Mouse (Mus musculus): ENCODE data around the gene Syngr1. TPM values are rescaled to one million over a fixed set of nuclear protein-coding genes. Genes with fewer than 3 reads are reported as not detected.
"Not testable (repeated sequence)": the region's sequence is repeated elsewhere in the genome, so short reads cannot be mapped to it uniquely, and the experiment has no call there.

The Syngr1 gene
- polyA plus RNA-seq, 1 experiment: 75.5 TPM

DNA sequence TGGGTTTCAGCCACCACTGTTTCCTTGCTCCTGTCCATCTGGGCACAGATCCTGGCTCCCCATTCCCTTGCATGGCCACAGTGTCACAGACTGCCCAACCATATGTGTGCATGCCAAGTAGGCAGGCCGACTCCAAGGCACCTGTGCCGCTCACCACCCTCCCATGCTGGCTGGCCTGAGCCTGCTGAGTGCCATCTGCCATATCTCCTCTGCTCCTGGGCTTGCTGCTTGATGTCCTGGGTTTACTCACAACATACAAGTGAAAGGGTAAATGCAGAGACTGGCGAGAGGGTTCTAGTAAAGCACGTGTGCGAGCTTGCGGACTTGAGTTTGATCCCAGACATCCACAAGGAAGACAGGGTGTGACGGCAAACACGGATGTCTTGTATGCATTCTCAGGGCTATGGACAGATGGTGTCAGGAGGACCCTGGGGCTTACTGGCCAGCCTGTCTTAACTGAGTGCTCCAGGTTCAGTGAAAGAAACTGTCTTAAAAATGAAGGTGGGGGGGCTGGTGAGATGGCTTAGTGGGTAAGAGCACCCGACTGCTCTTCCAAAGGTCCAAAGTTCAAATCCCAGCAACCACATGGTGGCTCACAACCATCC is 30.7 kb downstream of the Syngr1 start:
- DNase-seq (ENCODE audit: low read depth): peak; percentile 32

DNA sequence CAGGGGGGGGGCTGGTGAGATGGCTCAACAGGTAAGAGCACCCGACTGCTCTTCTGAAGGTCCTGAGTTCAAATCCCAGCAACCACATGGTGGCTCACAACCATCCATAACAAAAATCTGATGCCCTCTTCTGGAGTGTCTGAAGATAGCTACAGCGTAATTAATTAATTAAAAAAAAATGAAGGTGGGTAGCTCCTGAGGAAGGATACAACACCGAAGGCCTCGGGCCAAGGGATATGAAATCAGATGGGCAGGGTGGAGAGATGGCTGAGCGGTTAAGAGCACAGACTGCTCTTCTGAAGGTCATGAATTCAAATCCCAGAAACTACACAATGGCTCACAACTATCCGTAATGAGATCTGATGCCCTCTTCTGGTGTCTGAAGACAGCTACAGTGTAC is 31.3 kb downstream of the Syngr1 start:
- DNase-seq (ENCODE audit: low read depth): not testable (repeated sequence)

More for the DNA sequence above, 30.7 kb downstream of the Syngr1 start:
- TF ChIP-seq CTCF (IDR thresholded peaks at IDR 0.05; ENCODE audit: borderline replicate concordance, extremely low read depth, insufficient read depth, insufficient read length): no peak
- TF ChIP-seq POLR2A (IDR thresholded peaks at IDR 0.05; ENCODE audit: borderline replicate concordance, extremely low read depth, insufficient read depth, insufficient read length, poor library complexity, severe bottlenecking): no peak

DNA sequence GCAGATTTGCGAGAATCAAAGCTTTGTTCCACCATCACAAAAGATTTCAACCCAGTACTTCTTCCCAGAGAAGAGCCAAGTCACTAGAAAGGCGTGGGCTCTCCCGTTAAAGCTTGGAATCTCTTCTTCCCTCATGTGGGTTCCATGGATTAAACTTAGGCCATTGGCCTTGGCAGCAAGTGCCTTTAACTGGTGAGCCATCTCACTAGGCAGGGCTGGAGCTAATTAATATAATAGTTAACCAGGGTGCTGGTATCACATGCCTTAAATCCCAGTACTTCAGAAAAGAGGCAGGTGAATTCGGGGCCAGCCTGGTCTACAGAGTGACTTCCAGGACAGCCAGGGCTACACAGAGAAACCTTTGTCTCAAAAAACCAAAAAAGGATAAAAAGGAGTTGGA is 33.5 kb downstream of the Syngr1 start:
- no peak for TF ChIP-seq CTCF (IDR thresholded peaks at IDR 0.05; ENCODE audit: borderline replicate concordance, extremely low read depth, insufficient read depth, insufficient read length)
- TF ChIP-seq POLR2A (IDR thresholded peaks at IDR 0.05; ENCODE audit: borderline replicate concordance, extremely low read depth, insufficient read depth, insufficient read length, poor library complexity, severe bottlenecking): no peak
- no peak for DNase-seq (ENCODE audit: low read depth)

DNA sequence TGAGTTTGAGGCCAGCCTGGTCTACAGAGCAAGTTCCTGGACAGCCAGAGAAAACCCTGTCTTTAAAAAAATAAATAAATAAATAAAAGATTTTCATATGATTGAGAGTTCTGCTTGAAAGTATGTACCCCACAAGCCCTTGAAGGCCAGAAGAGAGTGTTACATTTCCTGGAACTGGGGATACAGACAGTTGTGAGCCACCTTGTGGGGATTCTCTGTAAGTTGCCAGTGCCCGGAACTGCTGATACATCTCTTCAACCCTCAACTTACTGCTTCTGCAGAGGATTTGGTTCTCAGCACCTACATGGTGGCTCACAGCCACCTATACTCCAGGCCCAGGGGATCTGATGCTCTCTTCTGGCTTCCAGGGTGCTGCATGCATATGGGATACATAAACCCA is 36.1 kb downstream of the Syngr1 start:
- no peak for TF ChIP-seq POLR2A (IDR thresholded peaks at IDR 0.05; ENCODE audit: borderline replicate concordance, extremely low read depth, insufficient read depth, insufficient read length, poor library complexity, severe bottlenecking)
- TF ChIP-seq CTCF (IDR thresholded peaks at IDR 0.05; ENCODE audit: borderline replicate concordance, extremely low read depth, insufficient read depth, insufficient read length): peak; percentile 25; the same call in 1 of the 2 replicates
- no peak for DNase-seq (ENCODE audit: low read depth)

DNA sequence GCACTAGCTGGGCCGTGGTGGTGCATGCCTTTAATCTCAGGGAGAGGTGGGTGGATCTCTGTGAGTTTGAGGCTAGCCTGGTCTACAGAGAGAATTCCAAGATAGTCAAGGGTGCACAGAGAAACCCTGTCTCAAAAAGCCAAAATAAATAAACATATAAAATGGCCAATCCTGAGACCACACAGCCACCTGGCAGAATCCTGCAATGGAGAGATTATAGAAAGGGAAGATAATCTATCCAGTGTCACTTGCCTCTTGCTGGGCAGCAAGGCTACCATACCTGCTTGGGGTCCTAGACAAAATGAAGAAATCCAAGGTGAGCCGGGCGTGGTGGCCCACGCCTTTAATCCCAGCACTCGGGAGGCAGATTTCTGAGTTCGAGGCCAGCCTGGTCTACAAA is 38.8 kb downstream of the Syngr1 start:
- TF ChIP-seq POLR2A (IDR thresholded peaks at IDR 0.05; ENCODE audit: borderline replicate concordance, extremely low read depth, insufficient read depth, insufficient read length, poor library complexity, severe bottlenecking): no peak
- no peak for TF ChIP-seq CTCF (IDR thresholded peaks at IDR 0.05; ENCODE audit: borderline replicate concordance, extremely low read depth, insufficient read depth, insufficient read length)
- no peak for DNase-seq (ENCODE audit: low read depth)

DNA sequence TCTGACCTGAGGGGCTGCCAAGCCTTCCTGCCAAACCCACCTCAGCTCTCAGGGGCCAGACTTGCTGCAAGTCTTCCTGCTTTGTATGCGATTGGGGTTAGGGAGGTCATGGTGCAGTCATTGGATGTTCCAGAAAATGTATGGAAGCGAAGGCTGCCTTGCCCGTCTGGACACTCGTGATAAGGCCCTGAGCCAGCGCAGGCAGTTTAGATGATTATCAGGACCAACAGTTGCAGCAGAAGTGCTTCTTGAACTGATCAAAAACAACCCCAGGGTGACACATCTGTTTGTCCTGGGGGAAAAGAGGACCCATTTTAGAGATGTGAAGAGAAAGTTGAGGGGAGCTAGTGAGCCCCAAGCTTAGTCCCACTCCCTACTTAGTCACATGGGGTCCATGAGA is 39.6 kb downstream of the Syngr1 start:
- no peak for DNase-seq (ENCODE audit: low read depth)
- TF ChIP-seq CTCF (IDR thresholded peaks at IDR 0.05; ENCODE audit: borderline replicate concordance, extremely low read depth, insufficient read depth, insufficient read length): no peak
- no peak for TF ChIP-seq POLR2A (IDR thresholded peaks at IDR 0.05; ENCODE audit: borderline replicate concordance, extremely low read depth, insufficient read depth, insufficient read length, poor library complexity, severe bottlenecking)

DNA sequence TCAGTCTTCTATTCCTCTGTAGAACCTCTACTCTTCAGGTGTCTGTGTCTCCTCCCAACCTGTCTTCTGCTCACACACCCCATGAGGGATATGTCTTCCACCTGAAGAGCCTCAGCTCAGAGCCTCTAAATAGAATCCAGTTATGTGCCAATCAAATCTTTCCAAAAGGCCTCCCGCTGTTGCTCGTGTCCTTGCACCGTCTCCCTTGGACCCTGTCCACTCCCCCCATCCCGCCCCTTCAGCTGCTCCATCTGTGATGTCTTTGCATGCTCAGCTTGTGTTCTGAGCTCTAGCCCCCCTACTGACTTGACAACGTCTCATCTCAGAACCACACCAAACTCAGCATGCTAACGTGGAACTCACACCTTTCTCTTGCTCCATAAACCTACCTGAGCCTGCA is 40.3 kb downstream of the Syngr1 start:
- TF ChIP-seq CTCF (IDR thresholded peaks at IDR 0.05; ENCODE audit: borderline replicate concordance, extremely low read depth, insufficient read depth, insufficient read length) (no peak), POLR2A (IDR thresholded peaks at IDR 0.05; ENCODE audit: borderline replicate concordance, extremely low read depth, insufficient read depth, insufficient read length, poor library complexity, severe bottlenecking) (no peak)

DNA sequence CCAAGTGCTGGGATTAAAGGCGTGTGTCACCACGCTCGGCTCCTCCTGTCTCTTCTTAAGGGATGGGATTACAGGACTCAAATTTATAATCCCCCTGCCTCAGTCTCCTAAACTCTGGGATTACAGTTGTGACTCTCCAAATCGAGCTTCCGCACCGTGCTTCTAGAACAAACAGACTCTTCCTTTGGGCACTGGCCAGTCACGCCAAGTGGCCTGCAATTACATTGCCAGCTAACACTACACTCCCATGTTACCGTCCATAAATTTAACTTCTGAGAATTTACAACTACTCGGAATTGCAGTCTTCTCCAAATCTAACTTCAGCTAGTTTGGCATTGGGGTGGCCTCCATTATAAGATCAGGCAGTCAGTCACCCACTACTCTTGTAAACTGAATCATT is 41.3 kb downstream of the Syngr1 start:
- TF ChIP-seq CTCF (IDR thresholded peaks at IDR 0.05; ENCODE audit: borderline replicate concordance, extremely low read depth, insufficient read depth, insufficient read length) (no peak), POLR2A (IDR thresholded peaks at IDR 0.05; ENCODE audit: borderline replicate concordance, extremely low read depth, insufficient read depth, insufficient read length, poor library complexity, severe bottlenecking) (no peak)
- no peak for DNase-seq (ENCODE audit: low read depth)

More for the DNA sequence above, 40.3 kb downstream of the Syngr1 start:
- DNase-seq (ENCODE audit: low read depth): no peak

DNA sequence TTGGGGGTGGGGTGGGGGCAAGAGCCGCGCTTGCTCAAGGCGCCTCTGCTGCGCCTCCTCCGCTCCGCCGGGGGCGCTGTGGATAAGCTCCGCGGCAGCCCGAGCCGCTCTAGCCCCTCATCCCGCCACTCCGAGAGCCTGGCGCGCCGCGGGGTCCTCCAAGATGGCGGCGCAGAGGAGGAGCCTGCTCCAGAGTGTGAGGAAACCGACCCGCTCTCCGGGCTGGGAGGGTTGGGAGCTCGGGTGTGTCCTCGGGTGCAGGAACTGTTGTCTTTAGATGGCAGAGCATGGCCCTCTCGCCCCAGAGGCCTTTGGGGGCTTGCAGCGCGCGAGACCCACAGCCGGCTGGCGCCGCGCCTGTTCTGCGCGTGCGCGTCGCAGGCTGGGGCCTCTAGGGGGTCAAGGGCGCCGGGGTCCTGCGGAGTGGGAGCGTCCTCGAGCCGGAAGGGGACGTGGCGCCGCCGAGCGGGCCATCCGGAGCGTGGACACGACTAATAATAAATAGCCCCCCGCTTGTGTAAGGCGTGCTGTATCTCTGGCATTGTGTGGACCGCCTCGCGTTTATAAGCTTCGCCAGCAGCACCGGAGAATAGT is 42.0 kb downstream of the Syngr1 start, which contains the start of gene Tab1:
Tab1 (plus strand) TSS at position 135 of the 594 bp plus-strand sequence.
- peak; percentile 98 for DNase-seq (ENCODE audit: low read depth)
- peak; percentile 69 for TF ChIP-seq CTCF (IDR thresholded peaks at IDR 0.05; ENCODE audit: borderline replicate concordance, extremely low read depth, insufficient read depth, insufficient read length)
- TF ChIP-seq POLR2A (IDR thresholded peaks at IDR 0.05; ENCODE audit: borderline replicate concordance, extremely low read depth, insufficient read depth, insufficient read length, poor library complexity, severe bottlenecking): peak; percentile 69; the same call in 1 of the 2 replicates

DNA sequence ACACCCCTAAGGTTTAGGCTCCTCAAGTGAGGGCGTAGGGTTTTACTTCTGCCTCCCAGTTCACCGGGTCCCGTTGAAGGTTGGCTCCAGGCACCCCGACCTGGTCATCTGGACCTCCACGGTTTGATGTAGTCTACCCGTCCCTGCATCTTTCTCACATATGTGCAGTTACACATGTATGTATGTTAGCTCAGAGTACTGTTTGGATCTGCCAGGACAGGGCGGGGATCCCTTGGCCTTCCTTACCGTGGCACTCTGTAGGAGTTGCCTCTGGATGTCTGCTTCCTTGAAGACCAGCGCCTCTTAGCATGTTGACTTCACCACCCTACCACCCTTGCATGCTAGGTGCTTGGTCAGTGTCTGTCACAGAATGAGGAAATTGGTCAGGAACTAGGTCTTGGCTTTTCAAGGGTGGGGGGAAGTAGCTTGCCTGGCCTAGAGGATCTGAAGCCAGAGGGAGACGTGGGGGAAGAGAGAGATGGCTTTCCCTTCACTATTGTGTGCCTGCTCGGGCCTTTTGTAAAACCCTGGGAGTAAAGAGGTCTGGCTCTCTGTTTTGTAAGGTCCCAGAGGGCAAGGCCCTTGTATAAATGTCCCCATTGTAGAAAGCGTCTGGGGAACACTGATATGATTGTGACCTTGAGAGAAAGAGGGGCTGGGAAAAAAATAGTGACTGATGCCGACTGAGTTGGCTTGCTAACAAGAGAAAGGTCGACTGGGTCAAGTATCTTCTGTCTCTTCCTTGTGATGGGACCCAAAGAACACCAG is 42.7 kb downstream of the Syngr1 start:
- peak; percentile 28 for DNase-seq (ENCODE audit: low read depth)
- TF ChIP-seq POLR2A (IDR thresholded peaks at IDR 0.05; ENCODE audit: borderline replicate concordance, extremely low read depth, insufficient read depth, insufficient read length, poor library complexity, severe bottlenecking): no peak
- TF ChIP-seq CTCF (IDR thresholded peaks at IDR 0.05; ENCODE audit: borderline replicate concordance, extremely low read depth, insufficient read depth, insufficient read length): no peak

DNA sequence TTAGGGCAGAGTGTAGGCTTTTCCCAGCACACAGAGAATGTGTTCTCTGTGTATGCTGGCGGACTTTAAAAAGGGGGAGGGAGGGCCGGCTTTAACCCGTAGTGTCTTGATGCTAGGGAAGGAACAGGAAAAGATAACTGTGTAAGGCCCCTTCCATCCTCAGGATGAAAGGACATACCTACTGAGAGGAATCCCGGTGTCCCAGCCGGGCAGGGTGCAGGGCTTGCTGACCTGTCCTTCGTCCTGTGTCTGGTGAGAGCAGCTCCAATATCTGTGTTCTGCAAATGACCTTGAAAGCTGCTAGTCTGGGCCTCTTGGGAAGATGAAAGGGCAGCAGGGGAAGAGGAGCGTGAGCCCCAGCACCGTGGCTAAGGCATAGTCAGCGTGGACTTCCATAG is 43.3 kb downstream of the Syngr1 start:
- TF ChIP-seq CTCF (IDR thresholded peaks at IDR 0.05; ENCODE audit: borderline replicate concordance, extremely low read depth, insufficient read depth, insufficient read length): no peak
- no peak for TF ChIP-seq POLR2A (IDR thresholded peaks at IDR 0.05; ENCODE audit: borderline replicate concordance, extremely low read depth, insufficient read depth, insufficient read length, poor library complexity, severe bottlenecking)
- DNase-seq (ENCODE audit: low read depth): no peak

DNA sequence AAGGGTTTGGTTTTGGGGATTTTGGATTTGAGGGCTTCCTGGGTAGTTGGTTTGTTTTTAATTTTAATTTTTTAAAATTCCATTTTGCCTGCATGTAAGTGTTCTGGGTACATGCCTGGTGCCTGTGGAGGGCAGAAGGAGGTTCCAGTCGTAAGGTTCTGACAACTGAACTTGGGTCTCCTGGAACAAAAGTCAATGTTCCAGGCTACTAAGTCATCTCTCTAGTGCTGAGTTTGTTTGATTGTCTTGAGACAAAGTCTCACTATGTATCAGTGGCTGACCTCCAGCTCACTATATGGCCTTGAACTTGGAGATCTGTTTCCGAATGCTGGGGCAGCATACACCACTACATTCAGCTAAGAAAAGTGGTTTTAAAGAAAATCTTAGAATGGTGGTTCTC is 44.4 kb downstream of the Syngr1 start:
- TF ChIP-seq CTCF (IDR thresholded peaks at IDR 0.05; ENCODE audit: borderline replicate concordance, extremely low read depth, insufficient read depth, insufficient read length): no peak
- no peak for TF ChIP-seq POLR2A (IDR thresholded peaks at IDR 0.05; ENCODE audit: borderline replicate concordance, extremely low read depth, insufficient read depth, insufficient read length, poor library complexity, severe bottlenecking)
- DNase-seq (ENCODE audit: low read depth): no peak

All from brain, embryonic 14.5 days (tissue).